Mouse (Mus musculus) lung, embryonic 14.5 days (tissue): ENCODE data around the gene Sec24a. TPM values are rescaled to one million over a fixed set of nuclear protein-coding genes. Genes with fewer than 3 reads are reported as not detected.

Experiments used
- ATAC-seq: fragments of 200-750 bp; cut with Nextera tagmentation; 2 replicates; pipeline ENCODE4 v1.8.0; 2017; ENCODE audit warnings: mild to moderate bottlenecking, moderate TSS enrichment, moderate library complexity; ENCODE audit not compliant: insufficient read depth
- DNase-seq: peaks from one replicate; pipeline ENCODE4 v3.0.0-alpha.2; 2015
- H3K27ac ChIP-seq: fragments of 300-500 bp; sonication (generic); 2 replicates; pipeline ENCODE4 v1.5.1; 2014; ENCODE audit warnings: low read depth, mild to moderate bottlenecking, moderate library complexity
- H3K27me3 ChIP-seq: fragments of 300-500 bp; sonication (generic); 2 replicates; pipeline ENCODE4 v1.6.1; 2014; ENCODE audit warnings: low read length, control low read depth; ENCODE audit not compliant: insufficient read depth
- H3K36me3 ChIP-seq: fragments of 300-500 bp; sonication (generic); 2 replicates; pipeline ENCODE4 v1.6.1; 2014; ENCODE audit warnings: control low read depth; ENCODE audit not compliant: insufficient read depth
- H3K4me1 ChIP-seq: fragments of 300-500 bp; sonication (generic); 2 replicates; pipeline ENCODE4 v1.6.1; 2014; ENCODE audit warnings: antibody characterized with exemption, control low read depth; ENCODE audit not compliant: insufficient read depth
- H3K4me2 ChIP-seq: fragments of 300-500 bp; sonication (generic); 2 replicates; pipeline ENCODE4 v1.6.1; 2014; ENCODE audit warnings: mild to moderate bottlenecking
- H3K4me3 ChIP-seq: fragments of 300-500 bp; sonication (generic); 2 replicates; pipeline ENCODE4 v1.5.1; 2014; ENCODE audit warnings: low read depth, low read length
- H3K9ac ChIP-seq: fragments of 300-500 bp; sonication (generic); 2 replicates; pipeline ENCODE4 v1.6.1; 2014
- H3K9me3 ChIP-seq: fragments of 300-500 bp; sonication (generic); 2 replicates; pipeline ENCODE4 v1.6.1; 2016; ENCODE audit warnings: low read depth, low read length, control low read depth
- CTCF ChIP-seq: IDR thresholded peaks from 2 replicates; pipeline ENCODE4 v1.5.1; 2016; ENCODE audit warnings: antibody characterized with exemption, low read depth
- WGBS: fragments of 180-500 bp; shearing (Covaris S2); extraction: QIAGEN DNeasy Blood & Tissue Kit; methylation state at CpG from one replicate; pipeline ENCODE4 v1.1.7; 2014; 5-methylcytosine and 5-hydroxymethylcytosine counted together
- polyA plus RNA-seq: library from polyadenylated mRNA; unstranded; fragments of >200 nt; fragmentation: Nextera tagmentation; extraction: Ambion mirVana; gene quantifications from 2 replicates; pipeline ENCODE4 v1.2.1, GENCODE M21; 2014

Gene Sec24a
- polyA plus RNA-seq, 1 experiment from 2014 or later: 16.3 TPM

GRCm38 (mm10) chr11:51777478-51777877 is 14.0 kb upstream of the Sec24a start:
- WGBS: 88% methylated on average over 5 of the region's 5 CpGs
- DNase-seq (no peak), ATAC-seq (no peak)
- no peaks in the 10 kb centered on the region for H3K27me3 ChIP-seq
- H3K4me1 ChIP-seq: no peaks in the 10 kb centered on the region
- no peaks in the 10 kb centered on the region for H3K9me3 ChIP-seq
- TF ChIP-seq CTCF: no peak
- H3K4me3 ChIP-seq: no peak overlapping the region
- H3K4me2 ChIP-seq: no peak overlapping the region
- peaks cover 33% of the 10 kb centered on the region for H3K36me3 ChIP-seq
- no peak overlapping the region for H3K9ac ChIP-seq
- H3K27ac ChIP-seq: no peak overlapping the region

- H3K4me1 ChIP-seq: no peaks in the 10 kb centered on the region
- H3K27ac ChIP-seq: no peak overlapping the region
- TF ChIP-seq CTCF: no peak
- H3K4me3 ChIP-seq: no peak overlapping the region
- no peak for ATAC-seq
- no peak for DNase-seq
- WGBS: 79% methylated on average over 3 of the region's 3 CpGs
- H3K9ac ChIP-seq: no peak overlapping the region
- H3K36me3 ChIP-seq: peaks cover 16% of the 10 kb centered on the region
- H3K4me2 ChIP-seq: no peak overlapping the region
- no peaks in the 10 kb centered on the region for H3K9me3 ChIP-seq
- H3K27me3 ChIP-seq: no peaks in the 10 kb centered on the region
These were observed 12.1 kb upstream of the Sec24a start for GRCm38 (mm10) chr11:51775507-51775906.

- Histone ChIP-seq H3K36me3 (no peaks in the 10 kb centered on the region), H3K4me1 (peaks cover 3% of the 10 kb centered on the region; the same call in 1 of the 2 replicates), H3K4me2 (no peak overlapping the region), H3K4me3 (no peak overlapping the region), H3K9me3 (no peaks in the 10 kb centered on the region), H3K9ac (no peak overlapping the region), H3K27ac (no peak overlapping the region), H3K27me3 (no peaks in the 10 kb centered on the region)
- ATAC-seq: no peak
- TF ChIP-seq CTCF: no peak
- WGBS: 67% methylated on average over 5 of the region's 5 CpGs
- no peak for DNase-seq
These were observed 4.9 kb upstream of the Sec24a start for GRCm38 (mm10) chr11:51768296-51768695.

GRCm38 (mm10) chr11:51767579-51768220 is 4.3 kb upstream of the Sec24a start:
- Histone ChIP-seq H3K27me3 (no peaks in the 10 kb centered on the region), H3K27ac (no peak overlapping the region), H3K4me3 (no peak overlapping the region), H3K9me3 (no peaks in the 10 kb centered on the region), H3K9ac (no peak overlapping the region), H3K4me2 (no peak overlapping the region), H3K36me3 (no peaks in the 10 kb centered on the region), H3K4me1 (peaks cover 3% of the 10 kb centered on the region; the same call in 1 of the 2 replicates)
- no peak for DNase-seq
- ATAC-seq: no peak
- TF ChIP-seq CTCF: no peak
- WGBS: 71% methylated on average over 8 of the region's 8 CpGs

DNA sequence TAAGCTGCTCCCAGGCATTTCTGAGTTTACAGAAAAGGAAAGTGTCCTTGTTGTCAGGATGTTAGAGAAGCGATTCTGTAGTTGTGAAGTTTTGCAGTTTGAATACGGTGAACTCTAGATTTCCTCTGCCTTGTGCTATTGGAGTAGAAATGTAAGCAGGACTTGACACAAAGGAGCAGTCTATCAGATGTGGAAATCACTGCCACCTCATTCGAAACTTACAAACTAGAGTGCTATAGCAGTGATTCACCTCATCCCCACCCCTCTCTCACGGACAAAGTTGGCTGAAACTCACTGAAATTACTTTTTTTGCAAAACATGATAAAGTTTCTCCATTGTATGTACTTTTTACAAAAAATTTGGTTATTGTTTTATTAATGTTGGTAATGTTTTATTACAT is 1.4 kb upstream of the Sec24a start:
- Histone ChIP-seq H3K4me3 (peak overlapping the region; percentile 95), H3K9me3 (no peaks in the 10 kb centered on the region)

GRCm38 (mm10) chr11:51763955-51764354 is 521 bp upstream of the Sec24a start:
- H3K36me3 ChIP-seq: no peaks in the 10 kb centered on the region
- WGBS: 4% methylated on average over 13 of the region's 13 CpGs
- ATAC-seq (peak; percentile 28; the same call in 1 of the 2 replicates), DNase-seq (no peak)
- H3K9me3 ChIP-seq: no peaks in the 10 kb centered on the region
- peak overlapping the region; percentile 87 for H3K9ac ChIP-seq
- TF ChIP-seq CTCF: no peak
- H3K4me1 ChIP-seq: peaks cover 3% of the 10 kb centered on the region; the same call in 1 of the 2 replicates
- no peak overlapping the region for H3K27ac ChIP-seq
- no peaks in the 10 kb centered on the region for H3K27me3 ChIP-seq
- H3K4me3 ChIP-seq: peak overlapping the region; percentile 95
- peak overlapping the region; percentile 92 for H3K4me2 ChIP-seq

More for the DNA sequence above, 1.4 kb upstream of the Sec24a start:
- ATAC-seq (no peak), DNase-seq (no peak)
- Histone ChIP-seq H3K9ac (peak overlapping the region; percentile 87; the same call in 1 of the 2 replicates), H3K4me1 (peaks cover 3% of the 10 kb centered on the region; the same call in 1 of the 2 replicates), H3K27ac (no peak overlapping the region), H3K27me3 (no peaks in the 10 kb centered on the region), H3K4me2 (peak overlapping the region; percentile 92), H3K36me3 (no peaks in the 10 kb centered on the region)
- TF ChIP-seq CTCF: no peak
- 68% methylated on average over 4 of the region's 4 CpGs for WGBS

- ATAC-seq (no peak), DNase-seq (no peak)
- no peak for TF ChIP-seq CTCF
- Histone ChIP-seq H3K36me3 (no peaks in the 10 kb centered on the region), H3K4me3 (no peak overlapping the region), H3K4me2 (no peak overlapping the region), H3K9ac (no peak overlapping the region), H3K4me1 (peaks cover 3% of the 10 kb centered on the region; the same call in 1 of the 2 replicates), H3K27ac (no peak overlapping the region), H3K9me3 (no peaks in the 10 kb centered on the region), H3K27me3 (no peaks in the 10 kb centered on the region)
- WGBS: 70% methylated on average over 5 of the region's 5 CpGs
These were observed 2.2 kb downstream of the Sec24a start for GRCm38 (mm10) chr11:51761241-51761640.
